Mouse (Mus musculus) CD8-positive naive resting alpha-beta T cell, adult 57 days (primary cell): ENCODE data around the gene Ppm1f. TPM values are rescaled to one million over a fixed set of nuclear protein-coding genes. Genes with fewer than 3 reads are reported as not detected.

Source experiments
- total RNA-seq: library from RNA; stranded (reverse); gene quantifications from one replicate; pipeline ENCODE4 v1.2.4, GENCODE M21; 2023

Ppm1f gene
- 25.4 TPM for total RNA-seq

DNA sequence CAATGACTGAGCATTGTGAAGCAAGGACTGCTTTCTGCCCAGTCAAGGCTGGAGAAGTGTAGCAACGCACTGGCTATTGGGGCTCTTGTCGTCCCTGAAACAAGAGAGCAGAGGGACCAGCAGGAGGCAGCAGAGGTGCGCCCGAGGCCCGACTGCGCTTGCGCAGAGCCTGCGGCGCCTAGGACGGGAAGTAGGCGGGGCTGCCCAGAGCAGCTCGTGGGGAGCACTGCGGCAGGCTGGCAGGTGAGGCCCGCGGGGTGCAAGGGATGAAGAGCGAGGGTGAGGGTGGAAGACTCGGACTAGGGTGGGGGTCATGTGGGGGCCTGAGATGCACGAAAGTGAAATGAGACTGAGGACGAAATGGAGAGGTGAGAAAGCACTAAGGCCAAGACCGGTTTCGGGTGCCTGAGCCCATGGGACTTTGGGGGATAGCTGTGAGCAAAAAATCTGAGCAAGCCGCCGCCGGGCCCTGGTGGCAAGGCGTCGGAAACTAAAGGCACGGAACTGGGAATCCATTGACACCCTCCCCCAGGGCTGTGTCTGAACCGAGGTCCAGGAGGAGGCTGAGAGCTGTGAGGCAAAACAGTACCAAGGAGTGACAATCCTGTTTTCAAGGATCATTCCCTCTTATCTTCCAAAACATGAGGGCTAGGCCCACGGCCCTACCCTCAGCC, at the start of gene Ppm1f:
Ppm1f (plus strand) TSS at position 88 of the 674 bp plus-strand sequence.

DNA sequence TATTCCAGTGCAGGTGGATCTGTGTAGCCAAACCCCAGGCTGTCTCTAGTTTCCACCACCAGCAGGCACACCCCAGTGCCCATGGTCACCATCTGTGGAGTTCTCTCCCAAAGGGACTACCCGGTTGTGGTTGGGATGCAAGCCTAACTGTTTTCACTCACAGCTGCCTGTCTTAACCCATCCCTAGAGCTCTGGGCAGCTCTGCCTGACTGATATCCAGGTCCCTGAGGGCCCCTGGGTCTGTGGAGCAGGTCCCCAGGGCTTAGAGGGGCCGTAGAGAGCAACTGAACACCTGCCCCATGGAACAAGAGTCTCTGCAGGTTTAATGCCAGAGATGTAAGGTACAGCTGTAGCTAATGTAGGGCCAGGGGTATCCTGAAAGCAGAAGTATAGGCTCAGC, 32.3 kb upstream of the Ppm1f start, which contains the start of gene Igll1:
Igll1 (minus strand) TSS at position 8 of the 400 bp plus-strand sequence.

GRCm38 (mm10) chr16:16870617-16871331, 25.5 kb upstream of the Ppm1f start, which contains the start of the genes Top3b and Vpreb1:
TSS of gene Top3b (plus strand) at chr16:16870736.
TSS of gene Vpreb1 (minus strand) at chr16:16870843.

Other genes starting within 250 kb of the Ppm1f start
- gene Olfr19, start 220.1 kb upstream of the Ppm1f start, total RNA-seq: not detected
- gene Spag6l, start 67.0 kb upstream of the Ppm1f start, total RNA-seq: 10.3 TPM
- gene Igll1, start 32.5 kb upstream of the Ppm1f start, total RNA-seq: not detected
- 116 TPM for gene Top3b, start 25.7 kb upstream of the Ppm1f start, total RNA-seq
- gene Vpreb1, start 25.6 kb upstream of the Ppm1f start, total RNA-seq: not detected
- 163 TPM for gene Mapk1, start 86.9 kb downstream of the Ppm1f start, total RNA-seq
- 1.4 TPM for gene Ypel1, start 173.2 kb downstream of the Ppm1f start, total RNA-seq
- gene Ppil2, start 214.8 kb downstream of the Ppm1f start, total RNA-seq: 125 TPM
- gene 2610318N02Rik, start 228.7 kb downstream of the Ppm1f start, total RNA-seq: 6.1 TPM
- 14.4 TPM for gene Sdf2l1, start 235.9 kb downstream of the Ppm1f start, total RNA-seq
- gene Ydjc, start 248.2 kb downstream of the Ppm1f start, total RNA-seq: 5.9 TPM